Mouse (Mus musculus) bone marrow macrophage, adult 2 months (primary cell): ENCODE results near the gene Agfg2. TPM values are rescaled to one million over a fixed set of nuclear protein-coding genes. Genes with fewer than 3 reads are reported as not detected.
"Not testable (repeated sequence)": the region's sequence is repeated elsewhere in the genome, so short reads cannot be mapped to it uniquely, and the experiment has no call there.

Source experiments
- H3K27ac ChIP-seq: 2 replicates; pipeline ENCODE4 v1.5.1; 2012; ENCODE audit warnings: low read depth, low read length; ENCODE audit not compliant: insufficient read depth
- H3K4me1 ChIP-seq: 2 replicates; pipeline ENCODE4 v1.6.1; 2012; ENCODE audit warnings: low read length; ENCODE audit not compliant: control insufficient read depth, insufficient read depth
- H3K4me3 ChIP-seq: 2 replicates; pipeline ENCODE4 v1.5.1; 2012; ENCODE audit warnings: mild to moderate bottlenecking, low read length, moderate library complexity; ENCODE audit not compliant: insufficient read depth
- CTCF ChIP-seq: IDR thresholded peaks from 2 replicates; pipeline ENCODE4 v1.5.1; 2012; ENCODE audit warnings: low read depth, mild to moderate bottlenecking, low read length, moderate library complexity
- POLR2A ChIP-seq: IDR thresholded peaks from 2 replicates; pipeline ENCODE4 v1.6.1; 2012; ENCODE audit warnings: mild to moderate bottlenecking, low read depth, low read length, borderline replicate concordance
- polyA plus RNA-seq: library from polyadenylated mRNA; stranded (reverse); fragments of >200 nt; gene quantifications from 2 replicates; pipeline ENCODE4 v1.2.4, GENCODE M21; 2012; ENCODE audit not compliant: missing spikeins, insufficient read depth, insufficient read length

Gene Agfg2
- polyA plus RNA-seq, 1 experiment, result 22.5 TPM

DNA sequence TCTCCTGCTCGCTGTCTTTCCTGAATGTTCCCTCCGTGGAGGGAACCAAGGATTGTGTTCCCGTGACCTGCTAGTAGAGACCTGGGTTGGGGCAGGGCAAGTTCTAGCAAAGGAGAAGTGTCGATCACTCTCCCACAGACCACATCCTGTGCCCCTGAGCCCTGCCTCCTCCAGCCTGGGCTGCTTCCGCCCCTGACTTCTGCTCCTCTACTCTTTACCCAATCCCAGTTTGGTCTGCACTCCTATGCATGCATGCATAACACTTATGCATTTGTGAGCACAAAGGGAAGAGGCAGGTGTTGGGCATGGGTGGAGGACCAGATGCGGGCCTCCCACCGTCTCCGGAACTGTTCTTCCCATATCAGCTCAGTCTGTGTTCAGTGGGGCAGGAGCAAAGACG lies 53.4 kb downstream of the Agfg2 start:
- TF ChIP-seq POLR2A (no peak), CTCF (no peak)
- H3K27ac ChIP-seq, result peak overlapping the region; percentile 97
- H3K4me1 ChIP-seq, result peaks cover 25% of the 10 kb centered on the region
- peak overlapping the region; percentile 95 for H3K4me3 ChIP-seq

GRCm38 (mm10) chr5:137630602-137631001 lies 53.9 kb downstream of the Agfg2 start:
- TF ChIP-seq POLR2A, result no peak
- no peak for TF ChIP-seq CTCF
- peaks cover 25% of the 10 kb centered on the region for H3K4me1 ChIP-seq
- peak overlapping the region; percentile 95 for H3K4me3 ChIP-seq
- H3K27ac ChIP-seq, result peak overlapping the region; percentile 97

DNA sequence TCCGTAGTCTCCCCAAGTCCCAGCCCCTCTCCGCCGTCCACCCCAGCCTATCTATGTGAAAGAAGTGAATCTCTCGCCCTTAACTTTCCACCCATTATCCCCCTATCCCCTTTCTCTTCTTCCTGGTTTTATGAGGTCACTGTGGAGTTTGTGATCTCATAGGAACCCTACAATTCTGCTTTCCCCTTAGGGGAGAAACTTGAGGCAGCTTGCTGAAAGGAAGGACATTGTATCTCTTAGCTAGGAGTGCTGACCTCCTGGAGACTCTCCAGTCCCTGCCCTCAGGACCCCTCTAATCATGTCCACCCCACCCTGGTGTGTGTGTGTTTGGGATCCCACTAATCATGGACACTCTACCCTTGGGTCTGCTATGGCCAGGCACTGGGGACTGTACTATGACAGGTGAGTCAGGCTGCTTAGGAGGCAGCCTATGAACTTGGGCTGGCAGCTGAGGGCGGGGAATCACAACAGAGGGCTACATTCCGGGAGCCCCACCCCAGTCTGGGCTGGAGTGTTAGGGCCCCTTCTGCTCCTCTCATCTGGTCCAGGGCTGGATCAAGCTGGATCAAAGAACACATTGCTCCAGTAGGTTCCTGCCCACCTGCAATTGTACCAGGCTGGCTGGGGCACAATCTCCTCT lies 54.5 kb downstream of the Agfg2 start:
- Histone ChIP-seq H3K4me1 (peaks cover 26% of the 10 kb centered on the region), H3K4me3 (peak overlapping the region; percentile 95), H3K27ac (peak overlapping the region; percentile 97)
- TF ChIP-seq POLR2A (no peak), CTCF (no peak)

DNA sequence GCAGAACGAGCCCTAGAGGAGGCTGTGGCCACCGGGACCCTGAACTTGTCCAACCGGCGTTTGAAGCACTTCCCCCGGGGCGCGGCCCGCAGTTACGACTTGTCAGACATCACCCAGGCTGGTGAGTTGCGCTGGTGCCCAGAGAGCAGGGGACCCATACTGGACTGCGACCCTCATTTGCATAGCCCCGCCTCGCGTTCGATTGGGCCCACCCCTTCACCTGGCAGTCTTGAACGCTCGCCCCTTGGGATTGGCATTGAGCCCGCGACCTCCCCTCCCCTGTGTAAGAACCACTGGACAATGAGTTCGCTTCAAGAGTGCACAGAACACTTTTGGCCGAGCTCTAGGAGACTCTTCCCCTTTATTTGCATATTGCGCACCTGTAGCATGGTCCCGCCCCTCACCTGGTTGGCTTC lies 55.2 kb downstream of the Agfg2 start:
- H3K27ac ChIP-seq, result peak overlapping the region; percentile 97
- peaks cover 33% of the 10 kb centered on the region for H3K4me1 ChIP-seq
- TF ChIP-seq POLR2A, result no peak
- no peak for TF ChIP-seq CTCF
- H3K4me3 ChIP-seq, result peak overlapping the region; percentile 95

GRCm38 (mm10) chr5:137628498-137629305 lies 55.8 kb downstream of the Agfg2 start, which contains the start of the genes Fbxo24, Lrch4 and Gm20605:
TSS of gene Fbxo24 (minus strand) at chr5:137629002.
TSS of gene Lrch4 (plus strand) at chr5:137629121.
TSS of gene Gm20605 (plus strand) at chr5:137629175.
- Histone ChIP-seq H3K27ac (peak within 1 kb of the TSS; percentile 97), H3K4me1 (peaks cover 36% of the 10 kb centered on the region), H3K4me3 (peak within 1 kb of the TSS; percentile 95)
- TF ChIP-seq CTCF (no peak), POLR2A (peak; percentile 88)

- Histone ChIP-seq H3K4me3 (peak overlapping the region; percentile 67), H3K4me1 (peaks cover 35% of the 10 kb centered on the region), H3K27ac (peak overlapping the region; percentile 88)
- no peak for TF ChIP-seq POLR2A
- no peak for TF ChIP-seq CTCF
Measured at GRCm38 (mm10) chr5:137627991-137628390, 56.5 kb downstream of the Agfg2 start.

DNA sequence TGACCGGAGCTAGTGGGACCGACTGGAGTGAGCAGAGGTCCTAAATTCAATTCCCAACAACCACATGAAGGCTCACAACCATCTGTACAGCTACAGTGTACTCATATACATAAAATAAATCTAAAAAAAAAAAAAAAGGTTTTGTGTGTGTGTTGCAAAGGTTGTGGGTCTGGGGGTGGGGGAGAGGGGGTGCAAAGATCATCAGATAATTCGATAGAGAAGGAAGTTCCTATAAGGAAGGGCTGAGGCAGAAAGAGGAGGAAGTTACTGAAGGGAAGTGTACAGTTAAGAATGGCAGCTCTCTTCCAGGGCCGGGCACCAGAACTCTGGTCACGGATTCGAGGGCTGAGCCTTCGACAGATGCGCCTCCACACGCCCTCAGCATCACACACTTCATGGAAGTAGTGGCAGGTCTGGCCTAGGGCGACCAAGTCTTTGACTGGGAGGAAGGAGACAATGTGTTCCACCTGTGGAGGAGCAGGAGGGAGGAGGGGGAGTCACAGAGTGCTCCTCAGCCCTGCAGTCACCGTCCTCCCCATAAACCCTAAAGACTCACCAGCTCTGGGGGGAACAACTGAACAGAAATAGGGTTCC lies 60.5 kb downstream of the Agfg2 start:
- Histone ChIP-seq H3K4me3 (0 out of 2 replicates have a peak overlapping the region, but pooled peaks have one; percentile 15), H3K27ac (peak overlapping the region; percentile 86), H3K4me1 (peaks cover 24% of the 10 kb centered on the region)
- TF ChIP-seq POLR2A (no peak), CTCF (no peak)

DNA sequence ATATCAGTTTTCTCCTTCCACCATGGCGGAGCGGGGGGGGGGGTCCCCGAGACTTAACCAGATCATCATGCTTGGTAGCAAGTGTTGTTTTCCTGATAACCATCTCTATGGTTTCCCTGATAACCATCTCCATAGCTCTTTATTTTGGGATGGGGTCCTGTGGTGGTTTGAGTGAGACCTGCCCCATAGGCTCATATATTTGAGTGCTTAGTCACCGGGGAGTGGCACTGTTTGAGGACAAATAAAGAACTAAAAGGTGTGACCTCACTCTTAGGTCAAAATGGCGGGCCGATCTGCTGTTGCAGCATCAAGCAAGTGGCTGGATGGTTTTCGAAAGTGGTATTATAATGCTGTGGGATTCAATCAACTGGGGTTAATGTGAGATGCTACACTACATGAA lies 69.2 kb downstream of the Agfg2 start:
- no peak overlapping the region for H3K27ac ChIP-seq
- peaks cover 6% of the 10 kb centered on the region; the same call in 1 of the 2 replicates for H3K4me1 ChIP-seq
- no peak for TF ChIP-seq POLR2A
- no peak for TF ChIP-seq CTCF
- H3K4me3 ChIP-seq, result no peak overlapping the region

DNA sequence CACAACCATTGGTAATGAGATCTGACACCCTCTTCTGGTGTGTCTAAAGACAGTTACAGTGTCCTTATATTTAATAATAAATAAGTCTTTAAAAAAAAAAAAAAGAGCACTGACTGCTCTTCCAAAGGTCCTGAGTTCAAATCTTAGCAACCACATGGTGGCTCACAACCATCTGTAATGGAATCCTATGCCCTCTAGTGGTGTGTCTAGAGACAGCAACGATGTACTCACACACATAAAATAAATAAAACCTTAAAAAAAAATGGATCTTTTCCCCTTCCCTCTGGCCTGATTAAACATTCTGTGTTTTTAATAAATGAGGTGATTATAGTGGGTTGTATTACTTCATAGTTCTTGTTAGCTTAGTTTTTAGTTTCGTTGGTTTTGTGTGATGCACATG lies 69.6 kb downstream of the Agfg2 start:
- not testable (repeated sequence) for H3K4me1 ChIP-seq, H3K4me3 ChIP-seq, H3K27ac ChIP-seq

DNA sequence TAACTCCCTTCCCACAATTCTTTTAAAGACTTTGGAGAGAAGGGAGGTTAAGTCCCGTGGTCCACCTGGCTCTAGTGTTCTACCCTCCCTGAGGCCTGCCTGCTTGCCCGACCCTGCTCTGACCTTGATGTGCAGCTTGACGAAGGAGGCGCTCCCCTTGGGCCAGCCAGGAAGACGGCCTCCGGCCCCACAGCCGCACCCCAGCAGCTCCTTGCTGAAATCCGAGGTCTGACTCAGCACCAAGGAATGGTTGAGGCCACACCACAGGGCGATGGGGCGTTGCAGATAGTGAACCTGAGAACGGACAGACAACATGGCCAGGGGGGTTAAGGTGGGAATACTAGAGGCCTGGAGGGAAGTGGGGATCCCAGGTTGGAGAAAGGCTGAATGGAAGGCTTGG lies 71.0 kb downstream of the Agfg2 start, which contains the start of gene Pcolce:
Pcolce (minus strand) TSS at position 235 of the 400 bp plus-strand sequence.
- no peak within 1 kb of the TSS for H3K4me3 ChIP-seq
- TF ChIP-seq CTCF, result no peak
- no peak for TF ChIP-seq POLR2A
- H3K27ac ChIP-seq, result no peak within 1 kb of the TSS
- peaks cover 11% of the 10 kb centered on the region for H3K4me1 ChIP-seq

DNA sequence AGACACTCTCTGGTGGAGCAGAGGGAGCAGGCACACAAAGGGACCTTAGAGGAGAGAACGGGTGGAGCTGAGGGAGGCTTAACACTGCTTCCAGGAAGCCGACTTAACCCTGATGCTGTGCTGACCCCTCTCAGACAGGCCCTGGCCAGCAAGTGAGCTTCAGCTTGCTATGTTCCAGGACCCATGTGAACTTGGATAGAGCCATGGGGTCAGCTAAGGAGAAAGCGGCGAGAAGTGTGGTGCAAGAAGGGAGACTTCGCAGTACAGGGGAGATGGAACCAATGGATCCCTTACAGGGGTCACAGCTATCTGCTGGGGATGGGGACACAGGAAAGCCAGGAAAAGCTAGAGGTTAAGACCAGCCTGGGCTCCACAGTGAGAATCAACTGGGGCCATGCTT lies 71.5 kb downstream of the Agfg2 start:
- H3K27ac ChIP-seq, result no peak overlapping the region
- no peak overlapping the region for H3K4me3 ChIP-seq
- peaks cover 6% of the 10 kb centered on the region for H3K4me1 ChIP-seq
- TF ChIP-seq CTCF (no peak), POLR2A (no peak)
